Mouse (Mus musculus): ENCODE results near the gene Map3k3. TPM values are rescaled to one million over a fixed set of nuclear protein-coding genes. Genes with fewer than 3 reads are reported as not detected.

Map3k3 gene
- polyA plus RNA-seq, 1 experiment from 2014 or later = 20.7 TPM

- peaks cover 83% of the 10 kb centered on the region for H3K36me3 ChIP-seq (ENCODE audit: control insufficient read depth, insufficient read depth, low read length)
- ATAC-seq (ENCODE audit: insufficient number of reproducible peaks, insufficient read depth, low FRiP score, low read depth) = no peak
- WGBS = 83% methylated on average over 2 of the region's 2 CpGs
- H3K4me1 ChIP-seq (ENCODE audit: control insufficient read depth, insufficient read depth, low read length) = no peaks in the 10 kb centered on the region
- H3K4me3 ChIP-seq (ENCODE audit: low read depth, low read length) = no peak overlapping the region
- H3K9ac ChIP-seq (replicated peaks; ENCODE audit: low read depth, low read length) = no peak overlapping the region
- no peak overlapping the region for H3K4me2 ChIP-seq (replicated peaks; ENCODE audit: low read depth, low read length)
- H3K27ac ChIP-seq (ENCODE audit: low read length) = no peak overlapping the region
- no peaks in the 10 kb centered on the region for H3K27me3 ChIP-seq (ENCODE audit: control insufficient read depth, insufficient read depth, low read length)
- H3K9me3 ChIP-seq (ENCODE audit: control insufficient read depth, low read depth, low read length) = no peaks in the 10 kb centered on the region
These were observed 30.5 kb upstream of the Map3k3 start for GRCm38 (mm10) chr11:106053921-106054320.

GRCm38 (mm10) chr11:106054600-106054999, 29.8 kb upstream of the Map3k3 start:
- WGBS = 94% methylated on average over 8 of the region's 8 CpGs
- peaks cover 80% of the 10 kb centered on the region for H3K36me3 ChIP-seq (ENCODE audit: control insufficient read depth, insufficient read depth, low read length)

GRCm38 (mm10) chr11:106055341-106055740, 29.1 kb upstream of the Map3k3 start:
- 89% methylated on average over 6 of the region's 6 CpGs for WGBS
- no peak for ATAC-seq (ENCODE audit: insufficient number of reproducible peaks, insufficient read depth, low FRiP score, low read depth)
- Histone ChIP-seq H3K4me2 (replicated peaks; ENCODE audit: low read depth, low read length) (no peak overlapping the region), H3K27ac (ENCODE audit: low read length) (no peak overlapping the region), H3K27me3 (ENCODE audit: control insufficient read depth, insufficient read depth, low read length) (no peaks in the 10 kb centered on the region), H3K9me3 (ENCODE audit: control insufficient read depth, low read depth, low read length) (no peaks in the 10 kb centered on the region), H3K36me3 (ENCODE audit: control insufficient read depth, insufficient read depth, low read length) (peaks cover 74% of the 10 kb centered on the region), H3K4me3 (ENCODE audit: low read depth, low read length) (no peak overlapping the region), H3K9ac (replicated peaks; ENCODE audit: low read depth, low read length) (no peak overlapping the region), H3K4me1 (ENCODE audit: control insufficient read depth, insufficient read depth, low read length) (no peaks in the 10 kb centered on the region)

More at GRCm38 (mm10) chr11:106054600-106054999, 29.8 kb upstream of the Map3k3 start:
- ATAC-seq (ENCODE audit: insufficient number of reproducible peaks, insufficient read depth, low FRiP score, low read depth) = no peak
- H3K9ac ChIP-seq (replicated peaks; ENCODE audit: low read depth, low read length) = no peak overlapping the region
- no peak overlapping the region for H3K4me3 ChIP-seq (ENCODE audit: low read depth, low read length)
- H3K27me3 ChIP-seq (ENCODE audit: control insufficient read depth, insufficient read depth, low read length) = no peaks in the 10 kb centered on the region
- no peaks in the 10 kb centered on the region for H3K9me3 ChIP-seq (ENCODE audit: control insufficient read depth, low read depth, low read length)
- no peak overlapping the region for H3K27ac ChIP-seq (ENCODE audit: low read length)
- no peaks in the 10 kb centered on the region for H3K4me1 ChIP-seq (ENCODE audit: control insufficient read depth, insufficient read depth, low read length)
- no peak overlapping the region for H3K4me2 ChIP-seq (replicated peaks; ENCODE audit: low read depth, low read length)

- 89% methylated on average over 8 of the region's 8 CpGs for WGBS
- no peaks in the 10 kb centered on the region for H3K9me3 ChIP-seq (ENCODE audit: control insufficient read depth, low read depth, low read length)
- no peak overlapping the region for H3K4me2 ChIP-seq (replicated peaks; ENCODE audit: low read depth, low read length)
- H3K27ac ChIP-seq (ENCODE audit: low read length) = no peak overlapping the region
- H3K36me3 ChIP-seq (ENCODE audit: control insufficient read depth, insufficient read depth, low read length) = peaks cover 60% of the 10 kb centered on the region
- H3K4me1 ChIP-seq (ENCODE audit: control insufficient read depth, insufficient read depth, low read length) = no peaks in the 10 kb centered on the region
- no peak overlapping the region for H3K9ac ChIP-seq (replicated peaks; ENCODE audit: low read depth, low read length)
- no peak for ATAC-seq (ENCODE audit: insufficient number of reproducible peaks, insufficient read depth, low FRiP score, low read depth)
- no peak overlapping the region for H3K4me3 ChIP-seq (ENCODE audit: low read depth, low read length)
- H3K27me3 ChIP-seq (ENCODE audit: control insufficient read depth, insufficient read depth, low read length) = no peaks in the 10 kb centered on the region
These were observed 27.5 kb upstream of the Map3k3 start for GRCm38 (mm10) chr11:106056819-106057491.

- Histone ChIP-seq H3K36me3 (ENCODE audit: control insufficient read depth, insufficient read depth, low read length) (peaks cover 51% of the 10 kb centered on the region), H3K9me3 (ENCODE audit: control insufficient read depth, low read depth, low read length) (no peaks in the 10 kb centered on the region)
These were observed 26.4 kb upstream of the Map3k3 start for GRCm38 (mm10) chr11:106058020-106058419.

GRCm38 (mm10) chr11:106060549-106060948, 23.9 kb upstream of the Map3k3 start:
- no peaks in the 10 kb centered on the region for H3K27me3 ChIP-seq (ENCODE audit: control insufficient read depth, insufficient read depth, low read length)
- ATAC-seq (ENCODE audit: insufficient number of reproducible peaks, insufficient read depth, low FRiP score, low read depth) = no peak
- WGBS = 77% methylated on average over 1 of the region's 1 CpGs
- no peak overlapping the region for H3K27ac ChIP-seq (ENCODE audit: low read length)
- H3K4me1 ChIP-seq (ENCODE audit: control insufficient read depth, insufficient read depth, low read length) = no peaks in the 10 kb centered on the region
- no peak overlapping the region for H3K4me2 ChIP-seq (replicated peaks; ENCODE audit: low read depth, low read length)
- H3K9ac ChIP-seq (replicated peaks; ENCODE audit: low read depth, low read length) = no peak overlapping the region
- no peaks in the 10 kb centered on the region for H3K9me3 ChIP-seq (ENCODE audit: control insufficient read depth, low read depth, low read length)
- no peak overlapping the region for H3K4me3 ChIP-seq (ENCODE audit: low read depth, low read length)
- H3K36me3 ChIP-seq (ENCODE audit: control insufficient read depth, insufficient read depth, low read length) = peaks cover 26% of the 10 kb centered on the region

More at GRCm38 (mm10) chr11:106058020-106058419, 26.4 kb upstream of the Map3k3 start:
- Histone ChIP-seq H3K27ac (ENCODE audit: low read length) (no peak overlapping the region), H3K4me2 (replicated peaks; ENCODE audit: low read depth, low read length) (no peak overlapping the region), H3K4me3 (ENCODE audit: low read depth, low read length) (no peak overlapping the region), H3K4me1 (ENCODE audit: control insufficient read depth, insufficient read depth, low read length) (no peaks in the 10 kb centered on the region), H3K27me3 (ENCODE audit: control insufficient read depth, insufficient read depth, low read length) (no peaks in the 10 kb centered on the region), H3K9ac (replicated peaks; ENCODE audit: low read depth, low read length) (no peak overlapping the region)
- 76% methylated on average over 8 of the region's 8 CpGs for WGBS
- ATAC-seq (ENCODE audit: insufficient number of reproducible peaks, insufficient read depth, low FRiP score, low read depth) = no peak

GRCm38 (mm10) chr11:106061311-106061710, 23.1 kb upstream of the Map3k3 start:
- Histone ChIP-seq H3K27me3 (ENCODE audit: control insufficient read depth, insufficient read depth, low read length) (no peaks in the 10 kb centered on the region), H3K4me2 (replicated peaks; ENCODE audit: low read depth, low read length) (no peak overlapping the region), H3K4me1 (ENCODE audit: control insufficient read depth, insufficient read depth, low read length) (no peaks in the 10 kb centered on the region), H3K36me3 (ENCODE audit: control insufficient read depth, insufficient read depth, low read length) (peaks cover 19% of the 10 kb centered on the region), H3K9ac (replicated peaks; ENCODE audit: low read depth, low read length) (no peak overlapping the region), H3K4me3 (ENCODE audit: low read depth, low read length) (no peak overlapping the region), H3K9me3 (ENCODE audit: control insufficient read depth, low read depth, low read length) (no peaks in the 10 kb centered on the region), H3K27ac (ENCODE audit: low read length) (no peak overlapping the region)
- WGBS = 89% methylated on average over 1 of the region's 1 CpGs
- no peak for ATAC-seq (ENCODE audit: insufficient number of reproducible peaks, insufficient read depth, low FRiP score, low read depth)

GRCm38 (mm10) chr11:106063756-106064155, 20.7 kb upstream of the Map3k3 start:
- Histone ChIP-seq H3K4me2 (replicated peaks; ENCODE audit: low read depth, low read length) (no peak overlapping the region), H3K4me3 (ENCODE audit: low read depth, low read length) (no peak overlapping the region), H3K9ac (replicated peaks; ENCODE audit: low read depth, low read length) (no peak overlapping the region), H3K27me3 (ENCODE audit: control insufficient read depth, insufficient read depth, low read length) (no peaks in the 10 kb centered on the region), H3K9me3 (ENCODE audit: control insufficient read depth, low read depth, low read length) (no peaks in the 10 kb centered on the region), H3K36me3 (ENCODE audit: control insufficient read depth, insufficient read depth, low read length) (0 out of 2 replicates have a peak, but pooled peaks cover 2% of the 10 kb centered on the region), H3K27ac (ENCODE audit: low read length) (no peak overlapping the region), H3K4me1 (ENCODE audit: control insufficient read depth, insufficient read depth, low read length) (no peaks in the 10 kb centered on the region)
- 81% methylated on average over 5 of the region's 5 CpGs for WGBS
- no peak for ATAC-seq (ENCODE audit: insufficient number of reproducible peaks, insufficient read depth, low FRiP score, low read depth)
